Mouse (Mus musculus): ENCODE data around the gene Cfap57.
A peak's percentile ranks its signal among the peaks of the same experiment; 100 is the strongest.

The Cfap57 gene

GRCm38 (mm10) chr4:118620279-118620966, at the start of gene Cfap57, which contains the start of gene Ebna1bp2:
Gene Cfap57 (minus strand): TSS chr4:118620777.
Gene Ebna1bp2 (plus strand): TSS chr4:118620799.
- DNase-seq (ENCODE audit: low read depth): peak; percentile 99

GRCm38 (mm10) chr4:118658652-118659051, 38.1 kb upstream of the Cfap57 start, which contains the start of gene Olfr62:
Gene Olfr62 (plus strand): TSS chr4:118658952.
- no peak for DNase-seq (ENCODE audit: low read depth)

- DNase-seq (ENCODE audit: low read depth): peak; percentile 64
Observed at GRCm38 (mm10) chr4:118645234-118645633, 24.7 kb upstream of the Cfap57 start.

GRCm38 (mm10) chr4:118642346-118643190, 22.0 kb upstream of the Cfap57 start:
- no peak for DNase-seq (ENCODE audit: low read depth)

- DNase-seq (ENCODE audit: low read depth): no peak
Observed at GRCm38 (mm10) chr4:118630261-118630660, 9.7 kb upstream of the Cfap57 start.

GRCm38 (mm10) chr4:118621781-118622180, 1.2 kb upstream of the Cfap57 start:
- peak; percentile 9 for DNase-seq (ENCODE audit: low read depth)

GRCm38 (mm10) chr4:118620967-118621320, 367 bp upstream of the Cfap57 start:
- DNase-seq (ENCODE audit: low read depth): no peak

- no peak for DNase-seq (ENCODE audit: low read depth)
Observed at GRCm38 (mm10) chr4:118615412-118615811, 5.2 kb downstream of the Cfap57 start.

GRCm38 (mm10) chr4:118612619-118613018, 8.0 kb downstream of the Cfap57 start:
- peak; percentile 54 for DNase-seq (ENCODE audit: low read depth)

- no peak for DNase-seq (ENCODE audit: low read depth)
Observed at GRCm38 (mm10) chr4:118609836-118610235, 10.7 kb downstream of the Cfap57 start.

GRCm38 (mm10) chr4:118604065-118604464, 16.5 kb downstream of the Cfap57 start:
- no peak for DNase-seq (ENCODE audit: low read depth)

GRCm38 (mm10) chr4:118589733-118590130, 30.8 kb downstream of the Cfap57 start:
- DNase-seq (ENCODE audit: low read depth): no peak

- DNase-seq (ENCODE audit: low read depth): no peak
Observed at GRCm38 (mm10) chr4:118589053-118589732, 31.4 kb downstream of the Cfap57 start.

GRCm38 (mm10) chr4:118582629-118583028, 37.9 kb downstream of the Cfap57 start:
- no peak for DNase-seq (ENCODE audit: low read depth)

- no peak for DNase-seq (ENCODE audit: low read depth)
Observed at GRCm38 (mm10) chr4:118581508-118581907, 39.1 kb downstream of the Cfap57 start.

- DNase-seq (ENCODE audit: low read depth): peak; percentile 21
Observed at GRCm38 (mm10) chr4:118579313-118579712, 41.3 kb downstream of the Cfap57 start.

GRCm38 (mm10) chr4:118576097-118576496, 44.5 kb downstream of the Cfap57 start:
- peak; percentile 70 for DNase-seq (ENCODE audit: low read depth)

GRCm38 (mm10) chr4:118571441-118571840, 49.1 kb downstream of the Cfap57 start:
- no peak for DNase-seq (ENCODE audit: low read depth)

GRCm38 (mm10) chr4:118569320-118569719, 51.3 kb downstream of the Cfap57 start:
- DNase-seq (ENCODE audit: low read depth): no peak

GRCm38 (mm10) chr4:118568709-118569108, 51.9 kb downstream of the Cfap57 start:
- DNase-seq (ENCODE audit: low read depth): no peak

GRCm38 (mm10) chr4:118566161-118566676, 54.4 kb downstream of the Cfap57 start:
- peak; percentile 44 for DNase-seq (ENCODE audit: low read depth)

GRCm38 (mm10) chr4:118564926-118565279, 55.7 kb downstream of the Cfap57 start:
- DNase-seq (ENCODE audit: low read depth): no peak

All from induced T-regulatory cell, adult 2 months (primary cell).